Mouse (Mus musculus) layer of hippocampus, adult 9-10 months (tissue): ENCODE measurements around the gene Clec4e.
A peak's percentile ranks its signal among the peaks of the same experiment; 100 is the strongest.
"Not testable (repeated sequence)": the region's sequence is repeated elsewhere in the genome, so short reads cannot be mapped to it uniquely, and the experiment has no call there.

Experiments used
- DNase-seq: peaks from one replicate; pipeline ENCODE4 v3.0.0; 2022; ENCODE audit warnings: low spot score

The Clec4e gene

DNA sequence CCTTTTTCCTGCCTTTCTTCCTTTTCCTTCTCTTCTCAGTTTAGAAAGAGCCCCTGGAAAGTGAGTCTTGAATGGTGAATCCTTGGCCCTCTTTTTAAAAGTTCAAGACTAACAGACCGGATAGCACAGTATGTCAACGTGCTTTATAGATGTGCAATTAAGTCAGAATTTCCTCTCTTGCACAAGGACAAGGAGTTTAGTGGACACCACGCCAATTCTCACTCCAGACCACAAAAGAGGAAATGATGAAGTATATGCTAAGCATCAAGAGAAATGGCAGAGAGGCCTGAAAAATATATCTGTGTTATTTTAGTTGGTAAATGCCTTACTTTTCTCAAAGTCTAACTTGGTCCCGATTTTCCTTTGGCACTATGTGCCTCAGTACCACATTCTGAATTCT lies at the start of gene Clec4e:
TSS of gene Clec4e (minus strand) at position 118 of the 400 bp plus-strand sequence.
- DNase-seq = no peak

DNA sequence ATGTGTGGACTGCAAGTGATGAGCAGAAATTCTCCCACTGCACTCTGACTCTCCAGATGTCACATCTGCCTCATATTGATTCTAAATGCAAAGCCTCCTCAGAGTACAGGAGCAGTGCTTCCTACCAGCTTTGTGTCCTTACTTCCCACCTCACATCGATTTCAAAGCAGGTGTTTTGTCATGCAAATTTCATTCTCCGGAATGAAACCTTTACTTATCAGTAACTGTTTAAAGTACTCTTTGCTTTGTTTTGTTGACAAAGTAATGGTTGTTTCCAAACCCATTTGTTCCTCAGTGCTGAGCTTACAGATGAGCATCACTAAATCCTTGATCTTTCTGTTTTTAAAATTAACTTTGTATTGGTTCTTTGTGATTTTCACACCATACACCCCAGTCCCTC lies 42.8 kb upstream of the Clec4e start:
- DNase-seq = no peak

DNA sequence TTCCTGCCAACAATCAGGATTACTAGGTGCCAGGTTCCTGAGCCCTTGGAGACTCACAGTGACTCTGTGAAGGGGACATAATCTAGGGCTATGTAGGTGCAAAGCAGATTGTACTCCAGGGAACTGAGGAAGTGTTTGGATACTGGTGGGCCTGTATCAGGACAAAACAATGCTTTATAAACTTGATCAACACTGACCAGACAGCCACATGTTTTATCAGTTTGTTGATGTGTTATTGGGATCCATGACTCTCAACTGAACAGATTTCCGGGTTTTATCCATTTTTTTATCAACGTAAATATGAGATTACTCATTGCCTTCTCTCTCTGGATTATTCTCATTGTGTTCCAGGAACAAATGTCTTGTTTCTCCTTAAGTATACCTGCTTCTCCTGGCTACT lies 18.4 kb upstream of the Clec4e start, which contains the start of gene Vmn2r19:
TSS of gene Vmn2r19 (plus strand) at position 301 of the 400 bp plus-strand sequence.
- no peak for DNase-seq

DNA sequence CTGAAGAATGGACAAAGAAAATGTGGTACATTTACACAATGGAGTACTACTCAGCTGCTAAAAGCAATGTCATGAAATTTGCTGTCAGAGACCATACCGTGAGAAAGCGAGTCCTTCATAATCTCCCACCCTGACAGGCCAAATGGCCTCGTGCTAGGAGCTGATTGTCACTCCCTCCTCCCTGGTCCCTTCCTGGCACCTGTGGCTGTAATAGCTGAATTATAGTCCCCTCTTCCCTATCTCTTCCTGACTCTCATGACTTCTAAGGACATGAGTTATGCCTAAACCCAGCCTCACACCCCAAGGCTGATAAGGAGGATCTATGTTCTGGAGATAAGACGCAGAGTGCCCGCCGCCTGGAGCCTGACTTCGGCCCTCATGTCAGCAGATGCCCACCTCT lies 16.6 kb upstream of the Clec4e start:
- DNase-seq = not testable (repeated sequence)

DNA sequence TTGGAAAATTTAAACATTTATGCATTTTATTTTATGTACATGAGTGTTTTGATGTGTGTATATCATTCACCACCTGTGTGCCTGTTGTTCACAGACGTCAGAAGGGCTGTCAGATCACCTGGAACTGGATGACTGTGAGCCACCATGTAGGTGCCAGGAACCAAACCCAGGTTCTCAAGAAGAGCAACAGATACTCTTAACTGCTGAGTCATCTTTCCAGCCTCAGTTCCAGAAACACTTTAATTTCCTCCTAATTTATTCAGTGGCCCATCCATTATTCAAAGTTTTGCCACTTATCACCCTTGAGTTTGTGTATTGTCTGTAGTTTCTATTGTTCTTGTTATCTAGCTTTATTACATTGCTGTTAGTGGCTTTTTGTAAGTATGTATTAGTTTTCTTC lies 7.0 kb upstream of the Clec4e start:
- no peak for DNase-seq

DNA sequence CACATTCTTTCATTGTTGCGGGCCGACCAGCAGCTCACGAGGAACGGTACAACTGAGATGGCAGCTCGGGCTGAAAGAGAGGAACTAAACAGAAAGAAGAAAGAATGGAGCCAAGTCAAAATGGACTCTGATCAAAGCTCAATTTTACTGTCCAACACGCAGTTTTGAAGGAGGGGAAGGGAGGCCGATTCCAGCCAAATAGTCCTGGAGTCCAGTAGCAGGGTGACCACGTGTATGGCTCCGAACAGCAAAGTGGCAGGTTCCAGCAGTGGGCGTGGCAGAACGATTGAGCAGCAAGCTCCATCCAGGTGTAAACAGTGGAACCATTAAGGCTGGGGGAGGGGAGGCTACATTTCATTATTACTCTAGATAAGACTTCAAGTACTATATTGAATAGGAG lies 3.8 kb upstream of the Clec4e start:
- DNase-seq = not testable (repeated sequence)

DNA sequence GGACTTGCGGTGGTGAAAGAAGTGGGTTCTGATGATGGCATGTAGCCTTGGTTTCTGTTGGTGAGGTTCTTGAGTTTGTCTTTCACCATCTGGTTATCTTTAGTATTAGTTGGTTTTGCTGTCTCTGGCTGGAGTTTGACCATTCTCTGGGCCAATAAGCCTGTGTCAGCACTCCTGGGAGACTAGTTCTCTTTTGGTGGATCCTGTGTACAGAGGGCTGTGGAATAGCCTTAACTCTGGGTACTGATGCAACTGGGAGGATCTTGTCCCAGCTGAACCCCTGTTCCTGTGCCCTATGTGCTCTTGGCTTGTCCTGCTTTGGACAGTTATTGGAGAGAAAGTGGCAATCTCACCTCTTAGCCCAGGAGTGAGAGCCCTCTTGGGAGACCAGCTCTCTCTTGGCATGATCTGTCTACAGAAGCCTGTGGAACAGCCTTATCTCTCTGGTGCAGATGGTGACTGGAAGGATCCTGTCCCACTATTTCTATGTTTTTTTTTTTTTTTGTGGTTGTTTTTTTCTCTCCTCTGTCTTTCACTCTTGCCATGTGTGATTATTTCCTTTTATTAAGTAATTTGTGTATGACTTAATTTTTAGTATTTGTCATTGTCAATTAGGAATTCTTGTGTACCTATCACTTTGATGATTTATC lies 3.2 kb upstream of the Clec4e start:
- no peak for DNase-seq

DNA sequence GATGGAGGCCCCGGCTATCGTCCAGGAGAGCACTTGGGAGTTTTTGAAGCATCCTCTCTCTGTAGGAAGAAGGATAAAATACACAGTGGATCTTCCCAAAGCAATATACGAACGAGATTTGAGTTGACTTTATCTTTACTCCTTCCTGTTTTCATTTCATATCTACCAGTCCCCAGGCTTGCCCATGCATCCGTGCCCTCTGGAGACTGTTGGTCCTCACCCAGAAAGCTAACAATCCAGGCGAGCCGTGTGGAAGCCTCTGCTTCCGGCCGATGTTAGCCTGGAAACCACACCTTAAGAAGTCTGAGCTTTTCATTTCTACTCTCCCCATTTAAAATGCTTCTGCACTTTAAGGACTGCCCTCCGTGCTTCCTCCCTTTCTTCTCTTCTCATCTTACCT lies 739 bp downstream of the Clec4e start:
- DNase-seq = no peak

DNA sequence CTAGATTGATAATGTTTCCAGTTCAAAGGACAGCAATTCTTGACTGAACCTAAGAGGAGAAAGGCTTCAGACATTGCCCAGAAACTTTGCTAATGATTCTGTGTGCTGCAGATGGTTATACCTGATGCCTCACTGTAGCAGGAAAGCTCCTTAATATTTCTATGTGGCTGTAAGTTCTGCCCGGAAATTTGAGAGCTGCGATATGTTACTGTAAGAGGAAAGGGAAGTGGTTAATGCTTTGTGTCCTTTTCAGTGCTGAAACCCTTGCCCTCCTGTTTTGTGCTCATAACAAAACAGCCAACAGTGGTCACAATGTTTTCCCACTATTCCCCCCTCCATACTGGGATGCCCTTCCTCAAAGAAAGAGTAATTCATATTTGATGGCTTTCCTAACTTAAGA lies 3.4 kb downstream of the Clec4e start:
- no peak for DNase-seq

DNA sequence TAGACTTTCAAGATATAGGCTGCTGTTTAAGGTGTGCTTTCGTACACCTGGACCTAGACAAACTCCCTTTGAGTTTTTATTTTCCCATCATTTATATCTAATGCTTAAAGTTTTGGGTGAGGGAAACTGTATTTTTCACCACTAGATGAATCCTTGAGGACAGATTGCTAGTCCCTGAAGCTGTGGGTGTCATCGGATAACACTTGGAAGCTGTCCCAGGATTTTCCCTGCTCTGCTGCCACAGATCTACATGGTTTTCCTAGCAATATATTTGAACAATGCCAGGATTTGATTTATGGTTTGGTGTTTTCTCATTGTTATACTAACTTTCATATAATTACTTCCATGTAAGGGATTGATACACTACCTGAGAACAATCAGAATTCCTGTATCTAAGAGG lies 10.2 kb downstream of the Clec4e start:
- peak; percentile 6 for DNase-seq

DNA sequence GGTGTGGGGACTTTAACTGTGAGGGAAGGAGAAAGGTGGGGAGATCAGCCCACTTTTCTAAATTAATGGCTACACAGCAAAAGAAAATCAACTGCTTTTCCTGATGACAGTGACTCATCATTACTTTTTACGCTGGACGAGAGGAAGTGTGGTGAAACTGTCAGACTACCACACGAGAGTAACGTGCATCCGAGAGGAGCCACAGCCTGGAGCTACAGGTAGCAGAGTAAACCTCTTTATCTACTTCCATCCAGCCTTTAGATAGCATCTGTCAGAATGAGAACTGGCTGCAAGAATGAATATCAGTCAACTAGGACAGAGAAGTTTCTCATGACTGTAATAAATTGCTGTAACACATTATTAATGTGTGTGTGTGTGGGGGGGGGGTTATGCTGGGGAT lies 22.7 kb downstream of the Clec4e start:
- no peak for DNase-seq

DNA sequence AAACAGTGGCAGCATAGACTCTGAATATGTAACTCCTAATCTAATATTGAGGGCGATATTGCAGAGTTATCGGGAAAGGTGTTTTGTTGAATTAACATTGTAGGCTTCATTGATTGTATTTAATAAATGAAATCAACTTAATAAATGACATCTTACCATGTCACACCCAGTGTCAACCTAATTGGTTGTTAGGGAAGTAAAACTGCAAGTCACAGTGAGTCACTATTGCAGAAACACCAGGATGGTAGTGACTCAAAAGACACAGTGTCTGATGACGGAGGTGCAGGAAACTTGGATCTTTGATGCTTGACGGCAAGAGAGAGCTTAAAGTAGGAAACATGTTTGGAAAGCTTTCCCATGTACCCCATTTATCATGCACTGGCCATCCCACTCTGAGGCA lies 23.9 kb downstream of the Clec4e start:
- DNase-seq = no peak

DNA sequence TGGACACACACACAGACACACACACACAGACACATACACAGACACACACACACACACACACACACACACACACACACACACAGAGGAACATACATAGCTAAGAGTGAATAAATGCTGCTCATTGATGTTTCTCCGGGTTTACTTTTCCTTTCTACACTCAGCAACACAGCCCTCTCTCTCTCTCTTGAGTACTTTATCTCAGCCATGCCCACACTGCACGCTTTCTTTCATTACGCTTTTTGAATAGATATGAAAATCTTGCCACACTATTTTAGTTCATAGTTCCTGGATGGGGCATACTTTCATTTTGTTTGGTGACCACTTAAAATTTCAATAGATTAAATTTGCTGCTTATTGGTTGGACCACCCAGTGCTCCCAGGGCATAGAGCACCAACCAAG lies 25.5 kb downstream of the Clec4e start:
- no peak for DNase-seq

DNA sequence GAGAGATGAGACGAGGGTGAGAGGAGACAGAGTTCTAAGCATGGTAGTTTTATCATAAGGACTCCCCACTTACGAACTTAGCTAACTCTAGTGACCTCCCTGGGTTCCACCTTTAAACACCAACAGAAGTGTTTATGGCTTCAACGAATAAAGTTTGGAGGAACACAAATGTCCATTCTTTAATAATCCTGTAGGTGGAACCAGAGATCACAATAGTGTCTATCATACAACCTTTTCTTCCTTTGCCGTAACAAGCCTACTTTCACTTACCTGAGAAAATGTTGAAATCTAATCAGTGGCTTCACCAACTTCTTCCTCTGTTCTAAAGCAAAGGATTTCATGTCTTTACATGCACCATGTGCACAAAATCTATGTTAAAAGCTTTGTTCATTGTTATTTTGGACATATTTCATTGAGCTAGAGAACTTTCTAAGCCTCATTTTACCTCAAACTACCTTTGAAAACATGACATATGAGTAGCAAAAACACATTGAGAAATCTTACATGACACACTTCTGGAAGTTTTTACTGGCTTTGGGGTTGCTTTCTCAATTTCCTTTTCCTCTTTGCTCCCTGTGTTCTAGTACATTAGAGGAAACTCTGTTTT lies 28.0 kb downstream of the Clec4e start, which contains the start of gene Clec4d:
TSS of gene Clec4d (plus strand) at position 557 of the 607 bp plus-strand sequence.
- no peak for DNase-seq

DNA sequence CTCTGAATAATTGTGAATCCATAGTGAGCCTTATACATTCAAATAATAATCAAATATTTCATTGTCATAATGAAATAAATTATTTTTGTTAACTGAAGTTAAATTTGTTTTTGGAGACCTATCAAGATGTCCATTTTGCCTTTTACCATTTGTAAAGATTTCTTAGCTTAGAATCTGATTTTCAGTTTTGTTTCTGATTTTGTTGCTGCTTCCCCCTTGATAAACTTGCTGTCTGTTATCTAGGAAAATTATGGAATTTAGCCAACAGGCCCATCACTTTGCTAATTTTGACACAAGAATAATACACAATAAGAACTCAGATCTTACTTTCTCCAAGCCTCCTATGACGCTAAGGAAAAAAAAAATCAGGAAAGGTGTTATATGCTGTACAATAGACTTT lies 28.8 kb downstream of the Clec4e start:
- no peak for DNase-seq

DNA sequence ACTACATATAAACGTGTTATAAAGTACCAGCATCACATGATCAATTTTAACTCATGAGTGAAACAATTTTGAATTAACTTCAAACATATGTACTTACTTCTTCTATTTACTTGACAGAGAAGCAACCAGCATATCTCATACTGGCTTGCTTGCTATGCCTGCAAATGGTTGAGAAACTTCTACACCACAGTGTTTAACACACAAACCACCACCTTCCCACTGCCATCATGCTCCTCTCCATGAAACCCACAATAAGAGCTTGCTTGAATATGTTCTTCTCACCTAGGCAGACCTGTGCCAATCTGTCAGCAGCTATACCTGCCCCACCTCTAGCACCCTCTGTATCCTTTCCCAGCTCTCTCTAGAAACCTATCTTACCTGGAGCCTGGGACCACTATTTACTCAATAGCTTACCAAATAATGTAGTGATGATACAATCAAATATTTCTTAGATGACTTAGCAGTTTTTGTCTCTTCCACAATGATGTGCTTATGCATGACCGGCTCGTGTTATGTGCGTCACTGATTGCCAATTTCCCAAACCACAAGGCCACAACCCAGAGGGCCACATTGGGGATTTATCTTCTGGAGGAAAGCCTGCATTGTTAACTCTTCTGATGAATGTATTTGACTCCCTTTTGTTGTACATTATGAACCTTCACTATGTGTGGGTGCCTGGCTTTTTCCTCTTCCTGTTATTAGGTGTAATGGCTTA lies 29.6 kb downstream of the Clec4e start:
- no peak for DNase-seq

DNA sequence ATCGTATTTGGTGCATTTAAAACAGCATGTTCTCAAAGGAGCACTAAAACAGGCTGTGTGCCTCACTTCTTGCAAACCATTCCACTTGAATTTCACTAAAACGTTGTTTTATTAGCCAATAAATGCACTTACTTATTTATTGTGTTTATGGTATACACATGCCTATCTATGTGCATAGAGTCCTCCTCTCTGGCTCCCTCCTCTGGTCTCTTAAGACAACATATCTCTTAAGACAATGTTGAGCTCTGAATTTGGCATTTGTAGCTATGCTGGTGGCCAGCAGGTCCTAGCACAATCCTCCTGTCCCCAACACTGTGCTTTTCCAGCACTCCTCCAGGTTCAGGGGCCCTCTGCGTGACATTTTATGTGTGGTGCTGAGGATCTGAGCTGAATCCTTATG lies 30.7 kb downstream of the Clec4e start:
- no peak for DNase-seq

DNA sequence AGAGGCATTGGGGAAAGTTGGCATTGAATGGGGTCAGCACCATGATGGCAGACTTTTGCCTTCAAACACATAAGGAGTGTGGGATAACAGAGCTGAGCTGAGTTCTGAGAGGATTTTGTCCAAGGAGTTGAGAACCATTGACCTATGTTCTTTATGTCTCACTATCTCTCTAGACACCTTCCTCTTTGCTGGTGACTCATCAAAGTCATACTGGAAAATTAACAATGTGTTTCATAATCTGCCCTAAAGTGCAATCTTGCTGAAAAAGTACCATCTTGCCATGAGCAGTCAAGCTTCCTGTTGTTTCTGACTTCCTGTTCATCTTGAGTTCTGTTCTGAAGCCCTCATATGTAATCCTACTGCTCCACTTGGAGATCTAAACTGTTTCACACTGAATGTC lies 36.9 kb downstream of the Clec4e start:
- DNase-seq = no peak

DNA sequence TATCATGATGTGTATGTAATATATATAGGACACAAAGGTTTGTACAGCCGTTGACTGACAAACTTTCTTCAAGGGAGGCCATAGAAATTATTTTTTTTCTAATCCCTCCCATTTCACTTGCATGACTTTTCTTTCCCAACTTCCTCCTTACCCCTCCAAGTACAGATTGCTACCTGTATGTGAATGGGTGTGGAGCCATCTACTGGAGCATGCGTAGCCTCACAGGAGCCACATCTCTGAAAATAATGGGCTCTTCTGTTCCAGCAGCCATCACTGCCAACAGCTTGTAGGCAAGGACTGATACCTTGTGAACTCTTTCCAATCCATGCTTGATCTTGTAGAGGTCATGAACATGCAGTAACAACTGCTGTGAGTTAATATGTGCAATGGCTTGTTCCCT lies 40.8 kb downstream of the Clec4e start:
- DNase-seq = not testable (repeated sequence)

DNA sequence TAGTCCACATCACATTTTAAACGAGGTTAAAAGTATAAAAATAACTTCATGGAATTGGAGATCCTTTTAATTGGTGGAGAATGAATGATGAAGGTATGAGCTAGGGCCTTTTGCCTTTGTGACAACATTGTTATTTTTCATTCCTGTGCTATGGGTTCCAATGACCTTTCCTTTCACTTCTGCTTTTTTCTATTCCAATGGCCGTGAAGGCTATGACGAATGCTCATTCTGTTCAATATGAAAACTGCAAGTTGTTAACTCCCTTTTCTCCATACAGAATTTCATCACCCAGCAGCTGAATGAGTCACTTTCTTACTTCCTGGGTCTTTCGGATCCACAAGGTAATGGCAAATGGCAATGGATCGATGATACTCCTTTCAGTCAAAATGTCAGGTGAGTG lies 45.5 kb downstream of the Clec4e start:
- no peak for DNase-seq

DNA sequence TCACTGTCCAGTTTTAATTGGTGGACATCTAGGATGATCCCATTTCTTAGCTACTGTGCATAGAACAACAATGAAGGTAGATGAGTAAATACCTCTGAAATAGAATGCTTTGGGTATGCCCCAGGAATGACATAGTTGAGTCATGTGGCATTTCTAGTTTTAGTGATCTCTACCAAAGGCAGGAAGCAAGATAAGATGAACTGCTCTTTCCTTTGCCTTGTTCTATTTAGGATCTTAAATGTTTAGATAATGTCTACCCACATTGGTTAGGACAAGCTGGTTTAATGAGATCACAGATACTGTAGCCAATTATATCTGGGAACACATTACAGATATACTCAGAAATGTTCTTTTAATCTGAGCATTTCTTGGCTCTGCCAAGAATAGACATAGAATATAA lies 52.1 kb downstream of the Clec4e start:
- no peak for DNase-seq
